Mouse (Mus musculus) thymus, adult 2 months (tissue): ENCODE measurements around the gene Rftn2. TPM values are rescaled to one million over a fixed set of nuclear protein-coding genes. Genes with fewer than 3 reads are reported as not detected.
"Not testable (repeated sequence)": the region's sequence is repeated elsewhere in the genome, so short reads cannot be mapped to it uniquely, and the experiment has no call there.

Experiments used
- DNase-seq: peaks from one replicate; pipeline ENCODE4 v3.0.0; 2021
- H3K27ac ChIP-seq: fragments of 200-500 bp; 2 replicates; pipeline ENCODE4 v1.5.1; 2012; ENCODE audit warnings: low read length, control low read depth; ENCODE audit not compliant: control insufficient read depth, insufficient read depth
- H3K27me3 ChIP-seq: fragments of 200-500 bp; 2 replicates; pipeline ENCODE4 v1.6.1; 2012; ENCODE audit warnings: mild to moderate bottlenecking, low read length, moderate library complexity, mixed read lengths; ENCODE audit not compliant: control insufficient read depth, insufficient read depth
- H3K36me3 ChIP-seq: fragments of 200-500 bp; 2 replicates; pipeline ENCODE4 v1.6.1; 2012; ENCODE audit warnings: mild to moderate bottlenecking, low read length, moderate library complexity; ENCODE audit not compliant: control insufficient read depth, insufficient read depth
- H3K4me1 ChIP-seq: fragments of 200-500 bp; replicated peaks from 2 replicates; pipeline ENCODE4 v1.6.1; 2012; ENCODE audit warnings: low read length; ENCODE audit not compliant: control insufficient read depth, insufficient read depth
- H3K4me3 ChIP-seq: fragments of 200-500 bp; 2 replicates; pipeline ENCODE4 v1.5.1; 2012; ENCODE audit warnings: mild to moderate bottlenecking, low read length, control low read depth, moderate library complexity; ENCODE audit not compliant: control insufficient read depth, insufficient read depth
- CTCF ChIP-seq: fragments of 200-500 bp; IDR thresholded peaks from 2 replicates; pipeline ENCODE4 v1.5.1; 2012; ENCODE audit warnings: mild to moderate bottlenecking, control low read depth, low read length, moderate library complexity, borderline replicate concordance; ENCODE audit not compliant: control insufficient read depth, poor library complexity, insufficient read depth; ENCODE audit errors: extremely low read depth
- POLR2A ChIP-seq: fragments of 200-500 bp; IDR thresholded peaks from 2 replicates; pipeline ENCODE4 v1.6.1; 2012; ENCODE audit warnings: mild to moderate bottlenecking, low read length, control low read depth, moderate library complexity; ENCODE audit not compliant: control insufficient read depth, poor library complexity, insufficient read depth; ENCODE audit errors: extremely low read depth
- WGBS: fragments of 180-500 bp; shearing (Covaris S2); methylation state at CpG from one replicate; pipeline ENCODE4 v1.1.7; 2018; 5-methylcytosine and 5-hydroxymethylcytosine counted together
- polyA plus RNA-seq: library from polyadenylated mRNA; depleted of rRNA; stranded (reverse); fragments of >200 nt; gene quantifications from 2 replicates; pipeline ENCODE4 v1.2.3, GENCODE M21; 2012; rRNA removed

The Rftn2 gene
- polyA plus RNA-seq, 1 experiment, result 0.55 TPM

DNA sequence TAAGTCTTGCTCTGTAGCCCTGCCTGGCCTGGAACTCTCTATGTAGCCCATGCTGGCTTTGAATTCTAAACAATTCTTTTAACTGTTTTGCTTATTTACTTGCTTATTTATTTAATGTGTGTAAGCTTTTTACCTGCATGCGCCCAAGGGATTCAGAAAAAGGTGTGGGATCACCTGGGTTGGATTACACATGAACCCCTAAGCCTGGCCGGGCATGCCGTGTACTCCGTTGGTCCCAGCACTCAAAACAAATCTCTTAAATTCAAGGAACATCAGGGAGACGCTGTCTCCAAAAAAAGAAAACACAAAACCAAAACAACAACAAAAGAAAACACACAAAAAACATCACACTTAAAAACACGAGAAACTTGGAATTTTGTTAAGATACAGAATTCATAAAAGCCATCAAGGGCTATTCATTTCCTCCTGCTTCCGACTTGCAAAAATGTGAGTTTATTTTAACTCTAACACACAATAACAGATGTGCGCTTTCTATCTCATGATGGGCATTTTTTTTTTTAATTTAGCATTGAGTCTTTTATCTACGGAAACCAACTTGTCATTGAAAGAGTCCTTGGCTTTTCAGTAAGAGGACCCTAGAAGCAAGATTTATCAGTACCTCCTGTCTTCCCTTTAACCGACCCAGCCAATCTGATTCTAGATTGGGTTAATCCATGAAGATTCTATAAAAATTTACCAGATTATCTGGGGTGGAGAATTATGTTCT, 96.2 kb downstream of the Rftn2 start:
- Histone ChIP-seq H3K36me3 (no peaks in the 10 kb centered on the region), H3K4me3 (peak overlapping the region; percentile 51), H3K4me1 (peaks cover 8% of the 10 kb centered on the region), H3K27ac (peak overlapping the region; percentile 81), H3K27me3 (no peaks in the 10 kb centered on the region)
- 48% methylated on average over 10 of the region's 10 CpGs for WGBS
- DNase-seq, result no peak
- TF ChIP-seq CTCF (no peak), POLR2A (no peak)

DNA sequence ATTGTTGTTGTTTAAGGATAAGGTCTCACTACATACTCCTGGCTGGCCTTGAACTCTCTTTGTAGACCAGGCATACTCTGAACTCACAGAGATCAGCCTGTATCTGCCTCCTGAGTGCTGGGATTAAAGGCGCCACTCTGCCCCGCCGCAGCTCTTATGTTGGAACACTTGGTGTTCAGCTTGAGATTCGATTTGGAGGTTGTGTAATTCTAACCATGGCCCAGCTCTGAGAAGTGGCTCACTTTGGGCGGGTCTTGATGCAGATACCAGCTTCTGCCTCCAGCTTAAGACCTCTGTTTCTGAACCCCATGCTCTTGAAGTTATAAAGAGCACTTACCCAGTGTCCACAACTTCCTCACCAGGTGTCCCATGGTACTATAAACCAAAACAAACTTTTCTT, 96.9 kb downstream of the Rftn2 start:
- no peak for DNase-seq
- WGBS, result 74% methylated on average over 5 of the region's 5 CpGs
- TF ChIP-seq CTCF, result no peak
- no peak for TF ChIP-seq POLR2A
- H3K27ac ChIP-seq, result peak overlapping the region; percentile 38; the same call in 1 of the 2 replicates
- H3K4me1 ChIP-seq, result peaks cover 8% of the 10 kb centered on the region
- H3K27me3 ChIP-seq, result no peaks in the 10 kb centered on the region
- no peaks in the 10 kb centered on the region for H3K36me3 ChIP-seq
- H3K4me3 ChIP-seq, result no peak overlapping the region

DNA sequence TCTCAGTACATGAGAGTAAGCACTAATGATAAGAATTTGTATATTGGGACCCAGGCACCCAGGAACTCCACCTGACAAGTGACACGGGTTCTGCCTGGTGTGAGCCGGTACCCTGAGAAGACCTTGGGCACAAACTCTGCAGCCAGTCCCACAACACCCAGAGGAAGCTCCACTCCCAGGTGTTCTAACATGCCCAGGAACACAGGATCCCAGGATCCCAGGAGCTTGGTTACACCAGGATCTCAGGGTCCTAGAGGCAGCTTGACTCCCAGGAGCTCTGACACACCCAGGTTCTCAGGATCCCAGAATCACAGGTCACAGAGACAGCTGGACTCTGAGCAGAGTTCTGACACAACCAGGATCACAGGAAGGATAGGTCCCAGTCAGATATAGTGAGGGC, 102.4 kb downstream of the Rftn2 start:
- H3K27me3 ChIP-seq, H3K4me3 ChIP-seq, DNase-seq, H3K4me1 ChIP-seq, H3K27ac ChIP-seq, H3K36me3 ChIP-seq: not testable (repeated sequence)
- 98% methylated on average over 2 of the region's 2 CpGs for WGBS

DNA sequence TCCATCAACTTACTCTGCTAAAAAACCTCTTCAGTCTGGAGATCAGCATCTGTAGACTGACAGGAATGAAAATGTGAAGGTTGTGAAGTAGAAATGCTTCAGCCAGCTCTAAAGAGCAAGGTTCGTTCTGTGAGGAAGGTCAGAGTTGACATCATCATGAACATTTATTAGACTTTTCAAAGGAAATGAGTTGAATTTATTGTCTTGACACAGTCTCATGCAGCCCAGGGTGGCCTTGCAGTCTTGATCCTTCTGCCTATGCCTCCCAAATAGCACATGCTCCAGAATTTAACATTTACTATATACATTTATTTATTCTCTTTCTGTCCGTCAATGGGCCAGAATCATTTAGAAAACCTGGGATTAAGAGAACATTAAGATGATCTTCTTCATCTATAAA, 103.0 kb downstream of the Rftn2 start:
- no peaks in the 10 kb centered on the region for H3K4me1 ChIP-seq
- 99% methylated on average over 2 of the region's 2 CpGs for WGBS
- no peak for DNase-seq
- TF ChIP-seq POLR2A (no peak), CTCF (no peak)
- H3K27me3 ChIP-seq, result no peaks in the 10 kb centered on the region
- no peak overlapping the region for H3K27ac ChIP-seq
- H3K36me3 ChIP-seq, result no peaks in the 10 kb centered on the region
- no peak overlapping the region for H3K4me3 ChIP-seq

DNA sequence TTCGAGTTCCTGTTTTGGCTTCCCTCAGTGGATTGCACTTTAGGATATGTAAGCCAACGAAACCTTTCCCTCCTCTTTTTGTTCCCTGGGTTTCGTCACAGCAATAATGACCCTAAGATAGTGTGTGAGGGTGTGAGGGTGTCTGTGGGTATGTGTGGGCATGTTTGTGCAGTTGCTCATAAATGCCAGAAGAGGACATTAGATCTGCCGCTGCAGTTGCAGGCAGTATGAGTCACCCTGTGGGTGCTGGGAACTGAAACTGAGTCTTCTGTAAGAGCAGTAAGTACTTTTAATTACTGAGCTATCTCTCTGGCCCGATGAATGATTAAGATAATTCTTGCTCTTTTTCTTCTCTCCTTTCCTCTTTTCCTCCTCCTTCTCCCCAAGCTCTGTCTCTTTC, 103.5 kb downstream of the Rftn2 start:
- TF ChIP-seq POLR2A (no peak), CTCF (no peak)
- no peak for DNase-seq
- Histone ChIP-seq H3K4me3 (no peak overlapping the region), H3K36me3 (no peaks in the 10 kb centered on the region), H3K27ac (no peak overlapping the region), H3K4me1 (no peaks in the 10 kb centered on the region), H3K27me3 (no peaks in the 10 kb centered on the region)
- 87% methylated on average over 5 of the region's 5 CpGs for WGBS

Other genes with a start within 250 kb of the Rftn2 start
- gene Sf3b1, start 199.3 kb downstream of the Rftn2 start, polyA plus RNA-seq, result 90.6 and 110 TPM in 2 replicates
- gene Coq10b, start 174.0 kb downstream of the Rftn2 start, polyA plus RNA-seq, result 5.5 and 6.6 TPM in 2 replicates
- 33.2 and 38.3 TPM in 2 replicates for gene Hspe1, start 138.7 kb downstream of the Rftn2 start, polyA plus RNA-seq
- 28.3 and 31.5 TPM in 2 replicates for gene Hspd1, start 138.5 kb downstream of the Rftn2 start, polyA plus RNA-seq
- 10.7 and 12.4 TPM in 2 replicates for gene Mob4, start 95.6 kb downstream of the Rftn2 start, polyA plus RNA-seq
- gene Mars2, start 10.4 kb upstream of the Rftn2 start, polyA plus RNA-seq, result 4.9 and 5.6 TPM in 2 replicates
- 0.82 and 1.3 TPM in 2 replicates for gene Boll, start 136.7 kb upstream of the Rftn2 start, polyA plus RNA-seq
- gene Plcl1, start 179.1 kb upstream of the Rftn2 start, polyA plus RNA-seq, result 2.7 and 3.8 TPM in 2 replicates